Mouse (Mus musculus): ENCODE measurements at regions not wholly inside any gene's neighbourhood (a gene's known extent, or its start where the extent isn't known, plus 50 kb on each side); places are given as distances from the start of the nearest gene placed in this dataset.

DNA sequence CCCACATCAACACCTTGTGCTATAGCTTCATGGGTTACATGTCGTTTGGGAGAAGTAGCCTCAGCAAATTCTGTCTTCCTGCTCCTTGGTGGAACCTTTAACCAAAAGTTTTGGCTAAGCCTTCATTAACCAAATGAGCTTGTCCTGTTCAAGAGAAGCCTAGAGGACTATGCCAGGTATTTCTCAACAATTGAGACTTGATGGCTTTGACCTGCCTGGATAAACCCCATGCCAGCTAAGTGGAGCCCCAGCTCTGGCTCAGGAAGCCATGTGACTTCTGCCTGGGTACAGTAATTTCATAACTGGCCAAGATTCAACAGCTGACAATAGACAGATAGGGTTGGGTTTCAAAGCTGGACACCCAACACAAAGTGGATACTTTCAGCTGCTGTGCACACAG lies 174.5 kb downstream of the Lpin1 start:
- TF ChIP-seq CTCF (IDR thresholded peaks at IDR 0.05; ENCODE audit: borderline replicate concordance, insufficient read depth, low read depth, low read length) (no peak), POLR2A (IDR thresholded peaks at IDR 0.05; ENCODE audit: borderline replicate concordance, insufficient read depth, low read length) (no peak)
